Mouse (Mus musculus) intestine, postnatal 0 days (tissue): ENCODE measurements around the gene Trim45. TPM values are rescaled to one million over a fixed set of nuclear protein-coding genes. Genes with fewer than 3 reads are reported as not detected.
A peak's percentile ranks its signal among the peaks of the same experiment; 100 is the strongest.

Experiments used
- ATAC-seq: fragments of 200-750 bp; cut with Nextera tagmentation; 2 replicates; pipeline ENCODE4 v1.8.0; 2017; ENCODE audit warnings: mild to moderate bottlenecking, moderate TSS enrichment, moderate library complexity
- H3K27ac ChIP-seq: fragments of 300-500 bp; sonication (generic); 2 replicates; pipeline ENCODE4 v1.5.1; 2014; ENCODE audit warnings: mild to moderate bottlenecking, low read depth, low read length, moderate library complexity
- H3K27me3 ChIP-seq: fragments of 300-500 bp; sonication (generic); replicated peaks from 2 replicates; pipeline ENCODE4 v1.6.1; 2014; ENCODE audit warnings: low read length, mixed read lengths; ENCODE audit not compliant: control insufficient read depth, insufficient read depth
- H3K36me3 ChIP-seq: fragments of 300-500 bp; sonication (generic); 2 replicates; pipeline ENCODE4 v1.6.1; 2014; ENCODE audit warnings: mild to moderate bottlenecking, moderate library complexity; ENCODE audit not compliant: control insufficient read depth, insufficient read depth
- H3K4me1 ChIP-seq: fragments of 300-500 bp; sonication (generic); replicated peaks from 2 replicates; pipeline ENCODE4 v1.6.1; 2014; ENCODE audit warnings: antibody characterized with exemption, low read length, mixed read lengths; ENCODE audit not compliant: control insufficient read depth, insufficient read depth
- H3K4me2 ChIP-seq: fragments of 300-500 bp; sonication (generic); replicated peaks from 2 replicates; pipeline ENCODE4 v1.6.1; 2014; ENCODE audit warnings: low read depth, mild to moderate bottlenecking, moderate library complexity
- H3K4me3 ChIP-seq: fragments of 300-500 bp; sonication (generic); 2 replicates; pipeline ENCODE4 v1.5.1; 2014; ENCODE audit warnings: low read depth, low read length
- H3K9ac ChIP-seq: fragments of 300-500 bp; sonication (generic); 2 replicates; pipeline ENCODE4 v1.6.1; 2014; ENCODE audit warnings: mild to moderate bottlenecking, low read depth, low read length
- H3K9me3 ChIP-seq: fragments of 300-500 bp; sonication (generic); 2 replicates; pipeline ENCODE4 v1.6.1; 2016; ENCODE audit warnings: mixed run types; ENCODE audit not compliant: control insufficient read depth
- CTCF ChIP-seq: sonication (generic); IDR thresholded peaks from 2 replicates; pipeline ENCODE4 v1.5.1; 2016; ENCODE audit warnings: low read depth, mild to moderate bottlenecking, control low read depth, antibody characterized with exemption, moderate library complexity
- WGBS: fragments of 180-500 bp; shearing (Covaris S2); extraction: QIAGEN DNeasy Blood & Tissue Kit; methylation state at CpG from one replicate; pipeline ENCODE4 v1.1.7; 2014; 5-methylcytosine and 5-hydroxymethylcytosine counted together
- polyA plus RNA-seq: library from polyadenylated mRNA; unstranded; fragments of >200 nt; fragmentation: Nextera tagmentation; extraction: Ambion mirVana; gene quantifications from 2 replicates; pipeline ENCODE4 v1.2.1, GENCODE M21; 2015

The Trim45 gene
- polyA plus RNA-seq, 1 experiment from 2014 or later: 1.6 TPM

- no peak for ATAC-seq
- Histone ChIP-seq H3K9me3 (no peaks in the 10 kb centered on the region), H3K36me3 (peaks cover 28% of the 10 kb centered on the region), H3K27ac (no peak overlapping the region), H3K27me3 (no peaks in the 10 kb centered on the region), H3K4me2 (no peak overlapping the region), H3K4me1 (no peaks in the 10 kb centered on the region), H3K4me3 (no peak overlapping the region), H3K9ac (no peak overlapping the region)
- WGBS: 95% methylated on average over 4 of the region's 4 CpGs
- no peak for TF ChIP-seq CTCF
These were observed 16.2 kb downstream of the Trim45 start for GRCm38 (mm10) chr3:100938211-100938610.

GRCm38 (mm10) chr3:100940496-100941037 lies 18.6 kb downstream of the Trim45 start:
- H3K4me3 ChIP-seq: no peak overlapping the region
- H3K27me3 ChIP-seq: no peaks in the 10 kb centered on the region
- ATAC-seq: no peak
- H3K36me3 ChIP-seq: peaks cover 39% of the 10 kb centered on the region
- TF ChIP-seq CTCF: no peak
- H3K4me1 ChIP-seq: no peaks in the 10 kb centered on the region
- 87% methylated on average over 4 of the region's 4 CpGs for WGBS
- no peak overlapping the region for H3K9ac ChIP-seq
- H3K4me2 ChIP-seq: no peak overlapping the region
- no peak overlapping the region for H3K27ac ChIP-seq
- no peaks in the 10 kb centered on the region for H3K9me3 ChIP-seq

DNA sequence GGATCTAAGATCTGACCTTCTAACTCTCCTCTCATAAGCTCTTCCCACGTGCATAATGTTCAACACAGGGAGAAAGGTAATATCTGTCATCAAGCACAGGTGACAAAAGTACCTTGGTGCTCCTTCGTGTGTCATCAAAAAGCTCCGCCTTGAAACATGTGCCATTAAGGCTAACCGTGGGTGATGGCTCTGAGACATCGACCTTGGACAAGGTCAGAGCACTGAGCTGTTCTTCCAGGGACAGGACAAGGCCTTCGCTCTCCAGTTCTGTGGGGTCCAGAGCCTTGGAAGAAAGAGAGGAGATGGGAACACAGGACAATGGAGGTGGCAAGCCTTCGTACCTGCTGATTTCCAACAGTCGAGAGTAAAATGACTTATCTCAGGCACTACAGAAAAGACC lies 25.3 kb downstream of the Trim45 start:
- Histone ChIP-seq H3K9me3 (no peaks in the 10 kb centered on the region), H3K9ac (no peak overlapping the region), H3K27me3 (no peaks in the 10 kb centered on the region), H3K4me1 (no peaks in the 10 kb centered on the region), H3K4me3 (no peak overlapping the region), H3K36me3 (peaks cover 63% of the 10 kb centered on the region), H3K27ac (no peak overlapping the region), H3K4me2 (no peak overlapping the region)
- 89% methylated on average over 8 of the region's 8 CpGs for WGBS
- no peak for ATAC-seq
- TF ChIP-seq CTCF: no peak

- no peaks in the 10 kb centered on the region for H3K9me3 ChIP-seq
- H3K9ac ChIP-seq: no peak overlapping the region
- TF ChIP-seq CTCF: no peak
- H3K4me2 ChIP-seq: no peak overlapping the region
- H3K36me3 ChIP-seq: peaks cover 59% of the 10 kb centered on the region
- H3K27me3 ChIP-seq: no peaks in the 10 kb centered on the region
- H3K4me1 ChIP-seq: no peaks in the 10 kb centered on the region
- no peak overlapping the region for H3K27ac ChIP-seq
- no peak overlapping the region for H3K4me3 ChIP-seq
- 91% methylated on average over 4 of the region's 4 CpGs for WGBS
- no peak for ATAC-seq
These were observed 29.5 kb downstream of the Trim45 start for GRCm38 (mm10) chr3:100951531-100951930.

- ATAC-seq: no peak
- peak; percentile 53 for TF ChIP-seq CTCF
- Histone ChIP-seq H3K36me3 (peaks cover 58% of the 10 kb centered on the region), H3K9me3 (no peaks in the 10 kb centered on the region), H3K4me2 (no peak overlapping the region), H3K27me3 (no peaks in the 10 kb centered on the region), H3K9ac (no peak overlapping the region), H3K4me3 (no peak overlapping the region), H3K4me1 (no peaks in the 10 kb centered on the region), H3K27ac (no peak overlapping the region)
These were observed 32.6 kb downstream of the Trim45 start for GRCm38 (mm10) chr3:100954616-100955015.

GRCm38 (mm10) chr3:100961007-100961406 lies 39.0 kb downstream of the Trim45 start:
- 65% methylated on average over 5 of the region's 5 CpGs for WGBS
- H3K9ac ChIP-seq: no peak overlapping the region
- no peak overlapping the region for H3K4me2 ChIP-seq
- TF ChIP-seq CTCF: no peak
- H3K9me3 ChIP-seq: no peaks in the 10 kb centered on the region
- H3K4me1 ChIP-seq: no peaks in the 10 kb centered on the region
- peaks cover 47% of the 10 kb centered on the region for H3K36me3 ChIP-seq
- H3K27ac ChIP-seq: no peak overlapping the region
- no peak overlapping the region for H3K4me3 ChIP-seq
- ATAC-seq: 0 out of 2 replicates have a peak, but pooled peaks have one; percentile 22
- no peaks in the 10 kb centered on the region for H3K27me3 ChIP-seq

GRCm38 (mm10) chr3:100961501-100961900 lies 39.5 kb downstream of the Trim45 start:
- H3K4me2 ChIP-seq: no peak overlapping the region

More at GRCm38 (mm10) chr3:100961501-100961900, 39.5 kb downstream of the Trim45 start:
- TF ChIP-seq CTCF: no peak
- no peaks in the 10 kb centered on the region for H3K27me3 ChIP-seq
- H3K4me3 ChIP-seq: no peak overlapping the region
- no peak overlapping the region for H3K9ac ChIP-seq
- H3K4me1 ChIP-seq: no peaks in the 10 kb centered on the region
- no peak for ATAC-seq
- H3K36me3 ChIP-seq: peaks cover 47% of the 10 kb centered on the region
- no peak overlapping the region for H3K27ac ChIP-seq
- no peaks in the 10 kb centered on the region for H3K9me3 ChIP-seq
- 86% methylated on average over 7 of the region's 7 CpGs for WGBS
